Mouse (Mus musculus) 3134 (cell line): Measurements from ENCODE around the gene B4galt4.

Experiments
- DNase-seq: peaks from one replicate; pipeline ENCODE4 v3.0.0-alpha.2; 2011; ENCODE audit warnings: low spot score; ENCODE audit not compliant: insufficient read length; ENCODE audit errors: extremely low read depth

B4galt4 gene

GRCm38 (mm10) chr16:38728576-38729132 lies 13.4 kb upstream of the B4galt4 start:
- DNase-seq = no peak

- DNase-seq = no peak
Observed at GRCm38 (mm10) chr16:38729139-38729538, 12.9 kb upstream of the B4galt4 start.

DNA sequence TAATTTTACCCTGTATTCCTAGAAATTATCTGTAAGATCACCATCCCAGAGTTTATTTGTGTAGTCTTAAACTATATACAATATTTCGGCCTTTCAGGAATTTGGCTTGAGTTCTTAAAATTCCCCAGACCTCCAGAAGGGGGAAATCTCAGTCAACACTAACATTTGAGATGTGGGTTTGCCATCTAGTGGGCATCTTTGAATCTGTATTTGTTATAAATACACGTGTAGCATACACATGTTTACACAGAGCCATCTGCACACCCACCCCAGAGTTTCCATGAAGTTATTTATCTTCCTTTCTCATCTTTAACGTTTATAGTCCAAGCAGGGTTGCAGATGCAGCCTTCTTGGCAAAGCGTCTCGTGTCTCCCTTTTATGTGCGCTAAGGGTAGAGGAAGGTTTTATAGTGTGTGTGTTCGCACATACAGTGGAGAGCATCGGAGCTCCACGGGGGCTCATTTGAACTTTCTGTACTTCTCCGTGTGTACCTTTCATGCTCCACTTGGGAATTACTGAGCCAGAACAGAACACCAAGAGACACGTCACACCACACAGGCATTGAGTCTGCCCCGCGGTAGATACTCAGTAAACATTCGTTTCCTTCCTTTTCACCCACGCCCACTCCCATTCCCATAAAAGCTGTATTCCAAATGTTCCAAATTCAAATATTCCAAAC lies 12.3 kb upstream of the B4galt4 start:
- DNase-seq = no peak

- no peak for DNase-seq
Observed at GRCm38 (mm10) chr16:38730921-38731320, 11.1 kb upstream of the B4galt4 start.

DNA sequence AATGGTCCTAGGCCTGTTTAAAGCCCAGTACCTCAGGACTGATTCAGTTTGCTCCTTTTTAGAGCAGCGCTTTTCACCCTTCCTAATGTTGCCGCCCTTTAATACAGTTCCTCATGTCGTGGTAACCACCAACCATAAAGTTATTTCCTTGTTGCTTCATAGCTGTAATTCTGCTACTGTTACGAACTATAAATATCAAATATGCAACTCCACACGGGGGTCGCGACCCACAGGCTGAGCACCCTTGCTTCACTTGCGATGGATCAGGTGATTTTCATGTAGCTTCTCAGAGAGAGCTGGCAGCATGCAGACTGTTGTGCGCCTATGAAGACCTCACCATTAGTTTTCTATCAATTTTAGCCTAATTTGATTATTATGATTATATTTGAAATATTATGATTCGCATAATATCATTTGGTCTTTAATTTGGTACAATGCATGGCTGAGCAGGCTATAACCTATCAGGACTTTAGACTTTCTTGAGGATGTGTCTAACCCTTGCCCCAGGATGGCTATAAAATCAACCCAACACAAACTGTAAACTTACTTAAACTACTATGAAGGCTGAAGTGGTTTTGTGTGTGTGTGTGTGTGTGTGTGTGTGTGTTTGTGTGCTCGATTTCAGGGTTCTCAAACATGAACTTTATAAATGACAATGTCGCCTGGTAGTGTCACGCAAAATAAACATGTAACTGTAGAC lies 710 bp upstream of the B4galt4 start:
- no peak for DNase-seq

GRCm38 (mm10) chr16:38742659-38743131 lies 631 bp downstream of the B4galt4 start:
- DNase-seq = no peak

DNA sequence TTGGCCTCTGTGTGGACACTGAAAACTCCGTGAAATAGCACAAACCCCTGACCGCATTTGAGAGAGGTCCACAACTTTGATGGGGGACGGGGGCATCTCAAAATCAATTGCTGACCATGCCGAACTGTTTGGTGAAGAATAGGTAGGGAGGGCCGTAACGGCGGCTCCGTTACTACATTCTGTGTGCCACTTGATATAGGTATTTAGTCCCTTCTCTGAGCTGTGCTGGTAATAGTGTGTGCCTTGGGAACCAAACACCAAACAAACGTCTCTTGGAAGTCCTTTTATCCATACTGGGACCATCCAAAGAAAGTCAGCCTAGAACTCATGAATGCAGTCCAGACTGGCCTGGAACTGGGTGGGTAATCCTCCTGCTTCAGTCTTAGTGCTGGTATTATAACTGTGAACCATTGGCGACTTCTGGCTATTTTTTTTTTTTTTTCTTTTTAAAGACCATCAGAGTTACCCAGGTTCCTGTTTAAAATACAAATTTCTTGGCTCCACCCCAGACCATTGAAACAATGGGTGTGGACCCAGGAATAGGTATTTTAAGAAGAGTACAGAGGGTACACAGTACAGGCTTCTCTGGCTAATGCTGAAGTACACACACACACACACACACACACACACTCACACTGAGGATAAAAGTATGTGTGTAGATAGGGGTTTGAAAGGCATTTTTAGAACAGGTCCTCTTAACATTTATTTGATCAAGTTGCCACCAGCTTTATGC lies 2.0 kb downstream of the B4galt4 start:
- no peak for DNase-seq

DNA sequence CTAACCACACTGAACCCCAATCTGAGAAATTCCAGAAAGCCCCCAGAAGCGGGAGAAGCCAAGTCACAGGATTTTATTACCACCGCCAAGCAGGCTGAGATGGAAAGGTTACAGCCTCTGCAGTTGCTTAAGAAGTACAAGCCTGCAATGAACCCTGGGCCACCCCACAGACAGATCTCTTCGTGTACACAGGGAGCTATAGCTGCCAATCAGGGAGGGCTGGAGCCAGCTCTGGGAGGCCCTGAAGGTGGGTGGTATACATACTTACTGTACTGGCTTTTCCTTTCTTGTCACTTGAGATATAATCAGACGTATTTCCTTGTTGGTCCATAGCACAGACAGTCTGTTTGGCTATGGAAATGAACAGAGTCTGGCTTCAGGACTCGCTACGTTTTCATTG lies 8.7 kb downstream of the B4galt4 start:
- no peak for DNase-seq

DNA sequence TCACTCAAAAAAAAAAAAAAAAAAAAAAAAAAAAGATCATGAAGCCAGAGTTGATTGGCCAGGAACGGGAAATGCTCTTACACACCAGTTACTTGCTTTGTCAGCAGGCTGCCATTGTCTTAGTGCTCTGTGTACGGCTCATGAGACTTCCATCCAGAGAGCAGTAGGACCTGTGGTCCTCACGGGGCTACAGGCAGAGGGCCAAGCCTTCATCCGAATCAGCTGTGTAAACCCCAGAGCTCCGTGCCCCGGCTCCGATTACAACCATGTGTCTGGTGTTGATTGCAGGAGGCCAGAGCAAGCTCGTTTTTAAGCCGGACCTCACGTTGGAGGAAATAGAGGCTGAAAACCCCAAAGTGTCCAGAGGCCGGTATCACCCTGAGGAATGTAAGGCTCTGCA lies 11.6 kb downstream of the B4galt4 start:
- DNase-seq = no peak

- DNase-seq = no peak
Observed at GRCm38 (mm10) chr16:38755452-38756176, 13.6 kb downstream of the B4galt4 start.

- DNase-seq = no peak
Observed at GRCm38 (mm10) chr16:38756177-38756503, 14.1 kb downstream of the B4galt4 start.

GRCm38 (mm10) chr16:38756572-38756971 lies 14.5 kb downstream of the B4galt4 start:
- DNase-seq = no peak

DNA sequence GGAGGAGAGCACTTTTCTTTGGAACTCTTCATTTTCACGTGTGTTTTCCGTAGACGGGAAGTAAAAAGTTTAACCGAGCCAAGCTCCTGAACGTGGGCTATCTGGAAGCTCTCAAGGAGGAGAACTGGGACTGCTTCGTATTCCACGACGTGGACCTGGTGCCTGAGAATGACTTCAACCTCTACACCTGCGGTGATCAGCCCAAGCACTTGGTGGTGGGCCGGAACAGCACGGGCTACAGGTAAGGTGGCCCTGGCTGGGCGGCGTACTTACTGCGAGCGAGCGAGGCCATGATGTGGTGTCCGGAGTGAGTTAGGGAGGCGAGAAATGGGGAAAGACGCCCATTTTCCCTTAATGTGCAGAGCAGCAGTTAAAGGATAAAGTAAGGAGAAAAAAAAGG lies 15.6 kb downstream of the B4galt4 start:
- no peak for DNase-seq

DNA sequence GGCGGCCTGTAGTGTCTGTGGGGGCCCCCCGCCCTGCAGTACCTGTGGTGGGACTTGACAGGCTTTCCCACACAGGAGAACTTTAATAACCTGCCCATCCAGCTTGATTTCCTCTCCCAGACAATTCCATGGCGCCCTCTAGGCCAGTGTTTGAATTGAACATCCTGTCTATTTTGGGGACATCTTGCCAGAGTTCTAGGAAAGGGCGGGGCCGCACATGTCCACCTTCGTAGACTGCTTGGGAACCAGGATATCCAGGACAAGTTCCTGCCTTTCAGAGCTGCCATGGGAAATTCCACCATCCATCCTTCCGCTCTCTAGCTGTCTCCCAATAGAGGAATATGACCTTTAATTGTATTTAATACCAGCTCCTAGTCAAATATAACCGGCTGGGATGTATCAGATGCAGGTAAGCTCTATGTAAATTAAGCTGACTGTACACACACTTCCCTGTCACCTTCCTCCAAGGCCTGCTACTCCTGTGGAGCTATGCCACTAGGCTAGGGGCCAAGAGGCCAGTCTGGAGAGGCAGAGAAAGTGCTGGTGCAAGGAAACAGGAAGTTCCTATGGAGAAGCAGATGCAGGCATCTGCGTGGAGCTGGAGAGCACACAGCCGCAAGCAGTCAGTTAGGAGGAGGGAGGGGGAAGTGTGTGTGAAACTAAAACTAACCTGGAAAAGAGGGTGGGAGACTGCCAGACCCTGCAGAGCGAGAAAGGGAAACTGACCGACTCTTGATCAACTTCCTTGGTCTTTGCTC lies 16.2 kb downstream of the B4galt4 start:
- no peak for DNase-seq

DNA sequence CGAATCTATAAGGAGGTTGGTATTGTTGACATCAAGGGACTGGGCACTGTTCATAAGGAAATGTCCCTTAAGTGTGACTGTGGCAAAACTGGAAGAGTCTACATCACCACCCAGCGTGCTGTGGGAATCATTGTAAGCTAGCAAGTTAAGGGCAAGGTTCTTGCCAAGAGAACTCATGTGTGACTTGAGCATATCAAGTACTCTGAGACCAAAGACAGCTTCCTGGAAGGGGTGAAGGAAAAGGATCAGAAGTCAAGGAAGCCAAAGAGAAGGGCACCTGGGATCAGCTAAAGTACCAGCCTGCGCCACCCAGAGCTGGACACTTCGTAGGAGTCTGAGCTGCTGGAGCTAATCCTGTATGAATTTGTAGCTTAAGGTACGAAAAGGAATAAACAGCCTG lies 18.2 kb downstream of the B4galt4 start:
- no peak for DNase-seq

GRCm38 (mm10) chr16:38760834-38761375 lies 18.8 kb downstream of the B4galt4 start:
- no peak for DNase-seq

DNA sequence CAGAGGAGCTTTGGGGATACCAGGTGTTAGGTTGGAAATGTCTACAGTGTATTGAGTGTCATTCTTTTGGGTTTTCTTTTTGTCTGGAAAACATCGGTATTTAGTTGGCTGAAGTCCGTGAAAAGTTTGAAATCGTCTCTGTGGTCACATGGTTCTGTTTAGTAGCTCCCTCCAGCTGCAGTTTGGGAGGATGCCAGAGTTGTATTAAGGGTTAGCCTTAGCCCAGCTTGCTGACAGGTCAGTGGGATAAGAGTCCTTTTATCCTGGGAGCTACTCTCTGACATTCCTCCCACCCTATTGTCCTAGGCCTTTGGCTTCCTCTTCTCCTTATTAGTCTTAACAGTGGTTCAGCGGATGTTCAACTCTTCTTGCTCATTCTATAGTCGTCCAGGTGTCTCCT lies 19.9 kb downstream of the B4galt4 start:
- no peak for DNase-seq

- no peak for DNase-seq
Observed at GRCm38 (mm10) chr16:38762401-38762800, 20.3 kb downstream of the B4galt4 start.

DNA sequence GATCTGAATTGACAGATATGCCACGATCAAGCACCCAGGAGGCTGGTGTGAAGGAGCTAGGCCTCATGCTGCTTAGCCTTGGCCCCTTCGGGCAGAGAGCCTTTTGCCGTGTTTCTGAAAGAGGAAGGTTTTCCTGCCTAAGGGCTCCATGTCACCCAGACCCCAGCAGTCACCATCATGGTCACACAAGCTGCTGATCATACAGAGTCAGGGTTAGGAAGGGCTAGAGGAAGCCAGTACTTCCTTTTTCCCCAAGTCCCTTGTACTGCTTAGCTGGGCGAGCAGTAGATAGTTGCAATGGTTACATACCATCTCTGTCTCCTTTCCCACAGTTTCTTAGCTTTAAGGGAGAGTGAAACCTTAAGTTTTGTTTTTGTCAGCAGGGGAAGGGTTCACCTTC lies 21.4 kb downstream of the B4galt4 start:
- no peak for DNase-seq

- DNase-seq = no peak
Observed at GRCm38 (mm10) chr16:38766671-38767070, 24.6 kb downstream of the B4galt4 start.
